Mouse (Mus musculus) MEL (cell line): ENCODE measurements around the gene A730061H03Rik.

Source experiments
- MAX ChIP-seq: IDR thresholded peaks from 2 replicates; pipeline ENCODE4 v1.6.1; 2011; ENCODE audit warnings: low read length, improper control_type of control experiment
- POLR2A ChIP-seq, 2 experiments: IDR thresholded peaks; 2 replicates each; pipeline ENCODE4 v1.6.1; 2011 to 2012; ENCODE audit warnings: low read length in 2 of 2, mild to moderate bottlenecking in 2 of 2, control low read depth in 1 of 2, improper control_type of control experiment in 1 of 2, low read depth in 1 of 2, moderate library complexity in 1 of 2; ENCODE audit not compliant: control insufficient read depth in 1 of 2, insufficient read depth in 1 of 2, poor library complexity in 1 of 2

- TF ChIP-seq POLR2A (IDR thresholded peaks at IDR 0.05; ENCODE audit: control insufficient read depth in 1 of 2, insufficient read depth in 1 of 2, low read depth in 1 of 2, low read length in 2 of 2, poor library complexity in 1 of 2), result no peak
- no peak for TF ChIP-seq MAX
Measured at GRCm38 (mm10) chr14:55596036-55596690, 36.0 kb upstream of the A730061H03Rik start.
